Mouse (Mus musculus): ENCODE measurements around the gene Foxd3. TPM values are rescaled to one million over a fixed set of nuclear protein-coding genes. Genes with fewer than 3 reads are reported as not detected.

Gene Foxd3
- polyA plus RNA-seq, 1 experiment: 0.24 TPM

- DNase-seq (ENCODE audit: low read depth): no peak
Measured at GRCm38 (mm10) chr4:99657430-99657820, 1.3 kb downstream of the Foxd3 start.

DNA sequence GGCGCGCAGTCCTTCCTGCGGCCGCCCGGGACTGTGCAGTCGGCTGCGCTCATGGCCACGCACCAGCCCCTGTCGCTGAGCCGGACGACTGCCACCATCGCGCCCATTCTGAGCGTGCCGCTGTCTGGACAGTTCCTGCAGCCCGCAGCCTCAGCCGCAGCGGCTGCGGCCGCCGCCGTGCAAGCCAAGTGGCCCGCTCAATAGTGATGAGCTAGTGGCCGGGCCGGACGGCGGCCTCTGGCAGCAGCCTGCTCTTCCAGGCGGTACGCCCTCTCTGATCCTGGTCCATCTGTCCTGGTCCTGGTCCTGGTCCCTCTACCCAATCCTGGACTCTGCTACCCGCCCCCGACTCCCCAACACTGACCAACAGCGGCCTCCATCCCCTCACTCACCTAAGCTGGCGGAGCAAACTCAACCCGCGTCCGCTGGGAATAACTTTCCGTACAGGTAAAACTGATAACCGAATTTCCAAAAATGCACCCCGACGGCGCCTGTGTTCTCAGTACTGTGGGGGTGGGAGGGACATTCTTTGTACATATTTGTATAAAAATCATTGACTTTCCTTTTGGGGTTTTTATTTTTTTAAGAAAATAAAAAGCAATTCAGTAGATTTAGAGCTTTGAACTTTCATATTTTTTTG is 1.9 kb downstream of the Foxd3 start:
- no peak for DNase-seq (ENCODE audit: low read depth)

DNA sequence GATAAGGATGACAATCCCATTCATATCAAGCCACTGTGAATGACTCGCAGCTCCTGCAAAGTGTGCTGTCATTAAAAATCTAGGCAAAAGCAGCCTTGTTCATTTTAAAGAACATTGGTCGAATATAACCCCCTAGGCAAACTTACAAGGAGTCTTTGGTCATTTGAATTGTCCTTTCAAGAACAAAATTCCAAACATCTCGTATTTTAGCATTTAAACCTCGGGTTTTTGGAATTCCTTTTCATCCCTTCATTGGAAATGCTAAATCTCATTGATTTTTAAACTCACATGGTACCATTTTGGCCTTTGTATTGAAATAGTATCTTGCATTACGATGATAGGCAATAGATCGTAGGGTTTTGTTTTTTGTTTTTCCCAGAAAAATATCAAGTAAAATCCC is 2.8 kb downstream of the Foxd3 start:
- DNase-seq (ENCODE audit: low read depth): no peak

GRCm38 (mm10) chr4:99659361-99660072 is 3.4 kb downstream of the Foxd3 start:
- DNase-seq (ENCODE audit: low read depth): no peak

DNA sequence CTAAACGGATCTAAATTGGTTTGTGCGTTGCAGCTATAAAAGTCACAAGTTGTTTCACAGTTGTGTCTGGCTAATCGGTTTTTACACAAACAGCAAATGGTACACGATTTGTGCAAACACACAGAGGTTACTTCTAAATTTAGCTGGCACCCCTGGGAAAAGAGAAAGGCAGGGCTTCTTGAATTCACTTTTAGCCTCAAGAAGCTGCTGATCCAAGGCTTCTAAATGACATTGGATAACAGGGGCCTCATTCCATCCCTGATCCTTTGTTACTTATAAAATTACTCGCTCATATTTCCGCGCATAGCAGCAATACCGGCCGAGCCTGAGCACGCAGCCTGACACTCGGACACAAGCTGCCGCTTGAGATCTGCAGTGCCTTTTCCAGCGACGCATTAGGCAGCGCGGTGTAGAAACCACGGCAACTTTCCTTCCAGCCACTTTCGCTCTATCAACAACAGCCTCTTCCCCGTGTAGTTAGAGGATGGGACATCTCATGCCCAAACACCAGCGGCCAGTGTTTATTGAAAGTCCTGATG is 4.0 kb downstream of the Foxd3 start:
- DNase-seq (ENCODE audit: low read depth): no peak

GRCm38 (mm10) chr4:99660981-99661380 is 4.9 kb downstream of the Foxd3 start:
- DNase-seq (ENCODE audit: low read depth): no peak

- no peak for DNase-seq (ENCODE audit: low read depth)
Measured at GRCm38 (mm10) chr4:99661956-99662355, 5.9 kb downstream of the Foxd3 start.

DNA sequence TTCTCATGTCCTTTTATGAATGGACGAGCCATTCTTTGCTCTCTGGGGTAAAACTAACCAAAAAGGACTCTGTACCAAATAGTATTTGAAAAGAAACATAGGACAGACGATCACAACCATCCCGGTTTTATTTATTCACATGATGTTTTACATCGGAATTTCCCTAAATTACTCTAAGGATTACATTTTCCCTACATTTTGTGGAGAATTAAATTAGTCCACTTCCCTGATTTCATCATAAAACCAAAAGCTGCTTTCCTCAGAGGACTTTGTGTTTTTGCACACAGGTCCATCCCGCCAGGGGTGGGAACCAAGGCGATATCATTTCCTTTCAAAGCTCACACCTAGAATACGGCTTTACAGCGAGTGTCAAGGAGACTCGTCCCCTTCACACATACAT is 6.3 kb downstream of the Foxd3 start:
- DNase-seq (ENCODE audit: low read depth): no peak

DNA sequence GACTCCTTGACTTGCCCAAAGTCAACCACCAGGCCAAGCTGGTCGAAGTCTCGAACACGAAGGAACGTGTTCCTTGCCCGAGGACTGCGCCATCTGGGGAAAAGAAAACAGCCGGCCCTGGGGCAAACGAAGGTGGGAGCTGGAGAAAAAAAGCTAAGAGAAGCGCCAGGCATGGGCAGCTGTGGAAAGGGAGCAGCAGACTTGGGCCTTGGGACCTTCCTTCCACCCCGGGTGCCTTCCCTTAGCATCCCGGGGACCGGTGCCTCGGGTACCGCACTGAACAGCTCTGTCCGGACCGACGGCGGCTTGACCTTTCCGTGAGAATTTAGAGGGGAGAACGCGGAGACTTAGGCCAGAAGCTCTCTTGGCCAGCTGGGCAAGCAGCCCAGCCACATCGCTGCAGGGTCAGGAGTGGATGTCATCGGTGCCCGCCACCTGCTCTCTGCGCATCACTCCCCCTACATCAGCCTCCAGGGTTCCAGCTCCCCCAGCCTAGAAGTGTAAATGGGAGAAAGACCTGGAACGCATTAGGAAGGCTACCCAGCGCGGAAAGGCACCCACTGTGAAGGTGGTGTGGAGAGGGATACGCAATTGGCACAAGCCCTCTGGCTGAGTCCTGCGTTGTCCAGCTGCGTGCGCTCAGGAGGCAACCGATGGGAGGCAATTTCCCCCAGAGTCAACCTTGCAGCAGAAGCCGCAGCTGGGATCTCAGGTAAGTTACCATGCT is 6.9 kb downstream of the Foxd3 start:
- DNase-seq (ENCODE audit: low read depth): no peak

DNA sequence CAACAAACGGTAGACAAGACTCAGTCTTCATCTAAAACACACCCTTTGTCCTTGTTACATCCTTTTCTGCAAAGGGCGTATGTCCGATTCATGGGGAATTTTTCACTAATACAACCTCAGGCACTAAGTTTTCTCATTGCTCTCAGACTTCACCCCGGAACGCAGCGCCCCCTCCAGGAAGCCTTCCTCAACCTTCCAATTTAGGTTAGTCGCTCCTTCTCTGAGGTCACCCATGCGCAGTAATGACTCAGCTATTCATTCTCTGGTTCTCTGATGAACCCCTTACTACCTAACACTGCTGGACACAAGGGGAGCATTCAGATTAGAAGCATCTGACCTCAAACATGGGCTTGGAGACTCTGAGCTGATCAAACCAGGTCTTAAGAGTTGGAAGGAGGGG is 7.6 kb downstream of the Foxd3 start:
- no peak for DNase-seq (ENCODE audit: low read depth)

- no peak for DNase-seq (ENCODE audit: low read depth)
Measured at GRCm38 (mm10) chr4:99670203-99670851, 14.2 kb downstream of the Foxd3 start.

GRCm38 (mm10) chr4:99675191-99675590 is 19.1 kb downstream of the Foxd3 start:
- DNase-seq (ENCODE audit: low read depth): no peak

- no peak for DNase-seq (ENCODE audit: low read depth)
Measured at GRCm38 (mm10) chr4:99683941-99684340, 27.8 kb downstream of the Foxd3 start.

- DNase-seq (ENCODE audit: low read depth): no peak
Measured at GRCm38 (mm10) chr4:99686308-99686707, 30.2 kb downstream of the Foxd3 start.

Other genes with a start within 250 kb of the Foxd3 start
- gene Alg6, start 59.4 kb downstream of the Foxd3 start, polyA plus RNA-seq (2012; rRNA removed): 6.7 and 7.7 TPM in 2 replicates
- 1.6 and 4.1 TPM in 2 replicates for gene Efcab7, start 172.9 kb downstream of the Foxd3 start, polyA plus RNA-seq (2012; rRNA removed)

Data from gonadal fat pad, adult 2 months (tissue).